Mouse (Mus musculus) kidney, embryonic 16.5 days (tissue): ENCODE measurements around the gene Rnf169. TPM values are rescaled to one million over a fixed set of nuclear protein-coding genes. Genes with fewer than 3 reads are reported as not detected.

Experiments
- ATAC-seq: fragments of 200-750 bp; cut with Nextera tagmentation; 2 replicates; pipeline ENCODE4 v1.8.0; 2017; ENCODE audit warnings: moderate TSS enrichment; ENCODE audit not compliant: low FRiP score, low TSS enrichment
- H3K27ac ChIP-seq: fragments of 300-500 bp; sonication (generic); 2 replicates; pipeline ENCODE4 v1.5.1; 2014; ENCODE audit warnings: low read length
- H3K27me3 ChIP-seq: fragments of 300-500 bp; sonication (generic); 2 replicates; pipeline ENCODE4 v1.6.1; 2014; ENCODE audit warnings: low read length, control low read depth, mixed read lengths; ENCODE audit not compliant: insufficient read depth
- H3K36me3 ChIP-seq: fragments of 300-500 bp; sonication (generic); 2 replicates; pipeline ENCODE4 v1.6.1; 2014; ENCODE audit warnings: low read length, control low read depth, mixed read lengths; ENCODE audit not compliant: insufficient read depth
- H3K4me1 ChIP-seq: fragments of 300-500 bp; sonication (generic); 2 replicates; pipeline ENCODE4 v1.6.1; 2014; ENCODE audit warnings: low read length, control low read depth, mixed read lengths; ENCODE audit not compliant: insufficient read depth
- H3K4me2 ChIP-seq: fragments of 300-500 bp; sonication (generic); replicated peaks from 2 replicates; pipeline ENCODE4 v1.6.1; 2014; ENCODE audit warnings: low read depth, low read length
- H3K4me3 ChIP-seq: fragments of 300-500 bp; sonication (generic); 2 replicates; pipeline ENCODE4 v1.5.1; 2014; ENCODE audit warnings: mild to moderate bottlenecking, low read length
- H3K9ac ChIP-seq: fragments of 300-500 bp; sonication (generic); replicated peaks from 2 replicates; pipeline ENCODE4 v1.6.1; 2014; ENCODE audit warnings: low read length
- H3K9me3 ChIP-seq: fragments of 300-500 bp; sonication (generic); 2 replicates; pipeline ENCODE4 v1.6.1; 2016; ENCODE audit warnings: low read length, control low read depth
- WGBS: fragments of 180-500 bp; shearing (Covaris S2); extraction: QIAGEN DNeasy Blood & Tissue Kit; methylation state at CpG from one replicate; pipeline ENCODE4 v1.1.7; 2014; 5-methylcytosine and 5-hydroxymethylcytosine counted together
- polyA plus RNA-seq: library from polyadenylated mRNA; unstranded; fragments of >200 nt; fragmentation: Nextera tagmentation; extraction: Ambion mirVana; gene quantifications from 2 replicates; pipeline ENCODE4 v1.2.1, GENCODE M21; 2015

The Rnf169 gene
- polyA plus RNA-seq, 1 experiment from 2014 or later = 5.6 TPM

- no peak overlapping the region for H3K4me3 ChIP-seq
- no peak overlapping the region for H3K4me2 ChIP-seq
- no peak overlapping the region for H3K27ac ChIP-seq
- H3K4me1 ChIP-seq = peaks cover 14% of the 10 kb centered on the region
- no peak overlapping the region for H3K9ac ChIP-seq
- no peaks in the 10 kb centered on the region for H3K9me3 ChIP-seq
- peaks cover 5% of the 10 kb centered on the region for H3K27me3 ChIP-seq
- ATAC-seq = no peak
- peaks cover 31% of the 10 kb centered on the region for H3K36me3 ChIP-seq
- WGBS = 53% methylated on average over 2 of the region's 2 CpGs
Measured at GRCm38 (mm10) chr7:99920416-99920815, 59.8 kb downstream of the Rnf169 start.

- Histone ChIP-seq H3K36me3 (peaks cover 27% of the 10 kb centered on the region), H3K9me3 (no peaks in the 10 kb centered on the region), H3K27me3 (peaks cover 5% of the 10 kb centered on the region), H3K4me3 (no peak overlapping the region), H3K27ac (no peak overlapping the region), H3K9ac (no peak overlapping the region), H3K4me1 (peaks cover 14% of the 10 kb centered on the region), H3K4me2 (no peak overlapping the region)
- WGBS = 96% methylated on average over 6 of the region's 6 CpGs
- ATAC-seq = no peak
Measured at GRCm38 (mm10) chr7:99919971-99920370, 60.3 kb downstream of the Rnf169 start.

GRCm38 (mm10) chr7:99919164-99919563 is 61.1 kb downstream of the Rnf169 start:
- Histone ChIP-seq H3K27me3 (peaks cover 5% of the 10 kb centered on the region), H3K36me3 (peaks cover 19% of the 10 kb centered on the region), H3K9ac (no peak overlapping the region), H3K9me3 (no peaks in the 10 kb centered on the region), H3K4me2 (no peak overlapping the region), H3K27ac (no peak overlapping the region), H3K4me3 (no peak overlapping the region), H3K4me1 (peaks cover 14% of the 10 kb centered on the region)
- 96% methylated on average over 2 of the region's 2 CpGs for WGBS
- ATAC-seq = no peak

- Histone ChIP-seq H3K9me3 (no peaks in the 10 kb centered on the region), H3K27me3 (peaks cover 5% of the 10 kb centered on the region), H3K9ac (peak overlapping the region; percentile 68), H3K4me3 (peak overlapping the region; percentile 50), H3K4me2 (peak overlapping the region; percentile 95), H3K4me1 (peaks cover 14% of the 10 kb centered on the region), H3K36me3 (peaks cover 9% of the 10 kb centered on the region; the same call in 1 of the 2 replicates), H3K27ac (no peak overlapping the region)
- 1% methylated on average over 36 of the region's 36 CpGs for WGBS
- peak; percentile 76 for ATAC-seq
Measured at GRCm38 (mm10) chr7:99917320-99917844, 62.9 kb downstream of the Rnf169 start.

GRCm38 (mm10) chr7:99916741-99917319 is 63.4 kb downstream of the Rnf169 start:
- H3K9me3 ChIP-seq = no peaks in the 10 kb centered on the region
- H3K27me3 ChIP-seq = peaks cover 5% of the 10 kb centered on the region
- peak overlapping the region; percentile 50 for H3K4me3 ChIP-seq
- H3K36me3 ChIP-seq = peaks cover 9% of the 10 kb centered on the region; the same call in 1 of the 2 replicates
- no peak overlapping the region for H3K27ac ChIP-seq
- WGBS = 6% methylated on average over 22 of the region's 22 CpGs
- peak overlapping the region; percentile 95 for H3K4me2 ChIP-seq
- ATAC-seq = peak; percentile 62
- H3K4me1 ChIP-seq = peaks cover 14% of the 10 kb centered on the region
- peak overlapping the region; percentile 68 for H3K9ac ChIP-seq

- 81% methylated on average over 2 of the region's 2 CpGs for WGBS
- ATAC-seq = no peak
- Histone ChIP-seq H3K4me2 (no peak overlapping the region), H3K9me3 (no peaks in the 10 kb centered on the region), H3K27ac (no peak overlapping the region), H3K9ac (no peak overlapping the region), H3K4me3 (no peak overlapping the region), H3K27me3 (peaks cover 5% of the 10 kb centered on the region), H3K36me3 (peaks cover 7% of the 10 kb centered on the region; the same call in 1 of the 2 replicates), H3K4me1 (peaks cover 14% of the 10 kb centered on the region)
Measured at GRCm38 (mm10) chr7:99915511-99915910, 64.7 kb downstream of the Rnf169 start.

- no peak overlapping the region for H3K27ac ChIP-seq
- H3K36me3 ChIP-seq = peaks cover 5% of the 10 kb centered on the region; the same call in 1 of the 2 replicates
- ATAC-seq = no peak
- H3K4me1 ChIP-seq = peaks cover 14% of the 10 kb centered on the region
- no peak overlapping the region for H3K9ac ChIP-seq
- no peak overlapping the region for H3K4me3 ChIP-seq
- 83% methylated on average over 10 of the region's 10 CpGs for WGBS
- no peak overlapping the region for H3K4me2 ChIP-seq
- H3K27me3 ChIP-seq = peaks cover 5% of the 10 kb centered on the region
- H3K9me3 ChIP-seq = no peaks in the 10 kb centered on the region
Measured at GRCm38 (mm10) chr7:99914316-99914715, 65.9 kb downstream of the Rnf169 start.

GRCm38 (mm10) chr7:99911038-99911437 is 69.2 kb downstream of the Rnf169 start:
- Histone ChIP-seq H3K36me3 (no peaks in the 10 kb centered on the region), H3K4me2 (no peak overlapping the region), H3K27me3 (no peaks in the 10 kb centered on the region; the same call in 1 of the 2 replicates), H3K9ac (no peak overlapping the region), H3K9me3 (no peaks in the 10 kb centered on the region), H3K4me3 (no peak overlapping the region), H3K27ac (no peak overlapping the region), H3K4me1 (no peaks in the 10 kb centered on the region)
- WGBS = 83% methylated on average over 5 of the region's 5 CpGs
- no peak for ATAC-seq

GRCm38 (mm10) chr7:99907463-99907862 is 72.8 kb downstream of the Rnf169 start:
- 62% methylated on average over 3 of the region's 3 CpGs for whole genome bisulfite sequencing
- Histone ChIP-seq H3K27ac (no peak overlapping the region), H3K9me3 (no peaks in the 10 kb centered on the region), H3K27me3 (no peaks in the 10 kb centered on the region), H3K9ac (no peak overlapping the region), H3K36me3 (no peaks in the 10 kb centered on the region), H3K4me2 (no peak overlapping the region), H3K4me3 (no peak overlapping the region), H3K4me1 (no peaks in the 10 kb centered on the region)
- ATAC-seq = no peak

- H3K27ac ChIP-seq = no peak overlapping the region
- 70% methylated on average over 3 of the region's 3 CpGs for WGBS
- H3K36me3 ChIP-seq = no peaks in the 10 kb centered on the region
Measured at GRCm38 (mm10) chr7:99906346-99906745, 73.9 kb downstream of the Rnf169 start.

More at GRCm38 (mm10) chr7:99906346-99906745, 73.9 kb downstream of the Rnf169 start:
- no peak overlapping the region for H3K9ac ChIP-seq
- H3K4me1 ChIP-seq = no peaks in the 10 kb centered on the region
- no peaks in the 10 kb centered on the region for H3K27me3 ChIP-seq
- ATAC-seq = no peak
- no peak overlapping the region for H3K4me3 ChIP-seq
- no peak overlapping the region for H3K4me2 ChIP-seq
- H3K9me3 ChIP-seq = no peaks in the 10 kb centered on the region
